In genomic region chr13:29819147-29819546, GRCm38 (mm10) we compare ENCODE assay signal across 22 mouse cellular contexts. TPM values are rescaled to one million over a fixed set of nuclear protein-coding genes. Genes with fewer than 3 reads are reported as not detected.
DNase-seq lines count a peak whose midpoint lies in the region; ATAC-seq and TF ChIP-seq lines count a peak whose summit lies in the region.
"Had no signal": no experiment of that assay in that cellular context is flagged by ENCODE, and none has a peak within 500 bp of the region (broad histone marks: within the 10 kb centered on the region; RNA-seq: fewer than 3 reads in every experiment).

No protein-coding gene starts in this region.

- no peak overlapping the region for H3K27ac ChIP-seq in heart, adult 2 months
- H3K27ac ChIP-seq in heart, embryonic 12.5 days (ENCODE audit: poor library complexity, severe bottlenecking), result no peak overlapping the region
- no peak overlapping the region for H3K27ac ChIP-seq in thymus, adult 2 months (ENCODE audit: control insufficient read depth, insufficient read depth, low read length)
- H3K27ac ChIP-seq: forebrain, embryonic 15.5 days; hindbrain, embryonic 13.5 days; limb, embryonic 15.5 days; midbrain, embryonic 10.5 days; neural tube, embryonic 13.5 days; stomach, embryonic 15.5 days had no signal

- H3K9ac ChIP-seq in heart, adult 2 months (ENCODE audit: low read depth, low read length), result no peak overlapping the region
- no peak overlapping the region for H3K9ac ChIP-seq in heart, embryonic 12.5 days
- H3K9ac ChIP-seq: forebrain, embryonic 15.5 days; hindbrain, embryonic 13.5 days; limb, embryonic 15.5 days; neural tube, embryonic 13.5 days; stomach, embryonic 15.5 days had no signal

- no peak for TF ChIP-seq POLR2A in heart, adult 2 months (IDR thresholded peaks at IDR 0.05; ENCODE audit: insufficient read depth, low read depth, low read length)
- TF ChIP-seq POLR2A in thymus, adult 2 months (IDR thresholded peaks at IDR 0.05; ENCODE audit: control insufficient read depth, extremely low read depth, insufficient read depth, low read length, poor library complexity), result no peak

- ATAC-seq in heart, embryonic 12.5 days (ENCODE audit: insufficient number of reproducible peaks, low FRiP score), result no peak
- ATAC-seq in cerebellum, adult (ENCODE audit: insufficient number of reproducible peaks, low FRiP score, low TSS enrichment), result no peak
- ATAC-seq: activated CD4-positive, CD25-positive, alpha-beta regulatory T cell, adult 4 months; forebrain, embryonic 15.5 days had no signal

- DNase-seq in heart, adult 2 months, result no peak
- DNase-seq in thymus, adult 2 months, result peak; percentile 35
- no peak for DNase-seq in thymus, adult 18-20 months
- DNase-seq in R1 (ENCODE audit: low read depth, low spot score), result peak; percentile 55
- no peak for DNase-seq in kidney, adult 18-20 months
- DNase-seq: adrenal gland, postnatal 36 days; cerebellum, postnatal 25 days; gastrocnemius, postnatal 10 days; heart, postnatal 10 days; kidney, adult 2 months; kidney, postnatal 25 days; layer of hippocampus, adult 9-11 months; lung, postnatal 4 days had no signal

- H3K4me1 ChIP-seq in heart, adult 2 months (ENCODE audit: control insufficient read depth, insufficient read depth, low read length), result no peaks in the 10 kb centered on the region
- H3K4me1 ChIP-seq in heart, embryonic 12.5 days (replicated peaks), result peaks cover 17% of the 10 kb centered on the region
- no peaks in the 10 kb centered on the region for H3K4me1 ChIP-seq in thymus, adult 2 months (replicated peaks; ENCODE audit: control insufficient read depth, insufficient read depth, low read length)
- H3K4me1 ChIP-seq: limb, embryonic 15.5 days; stomach, embryonic 15.5 days had no signal

- H3K79me2 ChIP-seq in heart, adult 2 months (replicated peaks; ENCODE audit: control insufficient read depth, insufficient read depth, low read length), result no peaks in the 10 kb centered on the region; the same call in 1 of the 2 replicates

- no peaks in the 10 kb centered on the region for H3K36me3 ChIP-seq in heart, adult 2 months (ENCODE audit: control insufficient read depth, insufficient read depth, low read length)
- H3K36me3 ChIP-seq in heart, embryonic 12.5 days, result no peaks in the 10 kb centered on the region
- no peaks in the 10 kb centered on the region for H3K36me3 ChIP-seq in thymus, adult 2 months (ENCODE audit: control insufficient read depth, insufficient read depth, low read length)
- H3K36me3 ChIP-seq: forebrain, embryonic 15.5 days; hindbrain, embryonic 13.5 days; limb, embryonic 15.5 days; midbrain, embryonic 10.5 days; neural tube, embryonic 13.5 days; stomach, embryonic 15.5 days had no signal

- 93% methylated on average over 3 of the region's 3 CpGs for WGBS in heart, adult 2 months
- WGBS in heart, embryonic 12.5 days, result 87% methylated on average over 3 of the region's 3 CpGs
- WGBS in thymus, adult 2 months, result 95% methylated on average over 3 of the region's 3 CpGs

- no peak for TF ChIP-seq EP300 in heart, adult 2 months (IDR thresholded peaks at IDR 0.05; ENCODE audit: insufficient read depth, low read depth, low read length)

- intact Hi-C loops in heart, adult 2 months (cut with DNase I), result no loop called here

- no peaks in the 10 kb centered on the region for H3K27me3 ChIP-seq in heart, adult 2 months (ENCODE audit: control insufficient read depth, insufficient read depth, low read length)
- no peaks in the 10 kb centered on the region for H3K27me3 ChIP-seq in heart, embryonic 12.5 days (replicated peaks)
- H3K27me3 ChIP-seq in thymus, adult 2 months (ENCODE audit: control insufficient read depth, insufficient read depth, low read length), result no peaks in the 10 kb centered on the region
- H3K27me3 ChIP-seq: forebrain, embryonic 15.5 days; hindbrain, embryonic 13.5 days; limb, embryonic 15.5 days; neural tube, embryonic 13.5 days; stomach, embryonic 15.5 days had no signal

- H3K9me3 ChIP-seq in heart, embryonic 12.5 days (replicated peaks), result no peaks in the 10 kb centered on the region
- H3K9me3 ChIP-seq: forebrain, embryonic 15.5 days; hindbrain, embryonic 13.5 days; limb, embryonic 15.5 days; midbrain, embryonic 10.5 days; neural tube, embryonic 13.5 days; stomach, embryonic 15.5 days had no signal

- H3K4me3 ChIP-seq in heart, adult 2 months, result no peak overlapping the region
- no peak overlapping the region for H3K4me3 ChIP-seq in heart, embryonic 12.5 days
- no peak overlapping the region for H3K4me3 ChIP-seq in thymus, adult 2 months (ENCODE audit: control insufficient read depth, insufficient read depth, low read length)
- H3K4me3 ChIP-seq: forebrain, embryonic 15.5 days; hindbrain, embryonic 13.5 days; limb, embryonic 15.5 days; midbrain, embryonic 10.5 days; neural tube, embryonic 13.5 days; stomach, embryonic 15.5 days had no signal

- peak; percentile 52 for TF ChIP-seq CTCF in heart, adult 2 months (IDR thresholded peaks at IDR 0.05)
- TF ChIP-seq CTCF in thymus, adult 2 months (IDR thresholded peaks at IDR 0.05; ENCODE audit: borderline replicate concordance, control insufficient read depth, extremely low read depth, insufficient read depth, low read length, poor library complexity), result no peak

- no peak overlapping the region for H3K4me2 ChIP-seq in heart, embryonic 12.5 days
- H3K4me2 ChIP-seq: forebrain, embryonic 15.5 days; hindbrain, embryonic 13.5 days; limb, embryonic 15.5 days; neural tube, embryonic 13.5 days; stomach, embryonic 15.5 days had no signal

RNA-seq across cellular contexts. Expression of gene Cdkal1, which starts 36.3 kb away (rescaled TPM):
- total RNA-seq in heart, adult 2 months (2021), result 10 to 100 TPM; 29.9 to 30.3 TPM
- 3.9 and 6.8 TPM in 2 replicates for polyA plus RNA-seq in heart, adult 2 months (2012; rRNA removed)
- polyA plus RNA-seq in heart, embryonic 12.5 days (2016; fragmentation: Nextera tagmentation; extraction: Ambion mirVana), result 25.9 and 31.9 TPM in 2 replicates
- 2.5 and 3.3 TPM in 2 replicates for polyA plus RNA-seq in thymus, adult 2 months (2012; rRNA removed)

Comparison
In these comparisons a context has a peak if more than half of its experiments do, and no peak if none do; other contexts are left out.
1. DNase-seq: peak in thymus, adult 2 months (single experiment) and R1 (single experiment); none in heart, adult 2 months (0 of 2), thymus, adult 18-20 months (0 of 2) and kidney, adult 18-20 months (single experiment).